10 mouse cellular contexts compared by ENCODE assay signal in the genomic region with DNA sequence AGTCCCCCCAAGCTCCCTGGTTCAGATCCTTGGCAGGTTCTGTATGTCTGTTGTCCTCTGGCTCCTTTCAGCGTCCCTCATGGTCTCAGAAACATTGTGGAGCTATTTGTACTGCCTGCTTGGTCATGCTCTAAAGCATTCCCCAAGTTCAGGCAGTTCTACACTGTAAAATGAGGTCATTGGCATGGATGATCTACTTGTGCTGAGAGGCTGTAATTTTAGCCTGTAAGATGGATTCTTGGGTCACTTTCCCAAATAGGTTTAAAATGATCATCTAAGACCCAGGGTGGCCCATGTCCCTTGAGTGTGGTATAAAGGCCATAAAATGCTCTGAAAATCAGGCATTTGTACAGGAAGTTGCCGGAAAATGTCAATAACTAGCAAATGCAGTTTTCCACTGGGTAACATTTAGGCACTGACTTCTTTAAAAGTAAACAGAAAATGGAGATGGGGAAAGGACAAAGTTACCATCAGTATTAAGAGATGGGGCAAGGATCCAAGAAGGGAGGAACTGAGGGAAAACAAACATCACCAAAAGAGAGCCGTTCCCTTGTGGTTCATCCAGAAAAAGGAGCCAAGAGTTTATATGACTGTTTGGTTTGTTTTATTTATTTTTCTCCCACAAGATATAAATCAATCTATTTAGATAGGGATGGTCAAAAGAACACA.
DNase-seq lines count a peak whose midpoint lies in the region; ATAC-seq lines count a peak whose summit lies in the region.
"Had no signal": no experiment of that assay in that cellular context is flagged by ENCODE, and none has a peak within 500 bp of the region (broad histone marks: within the 10 kb centered on the region; RNA-seq: fewer than 3 reads in every experiment).

No protein-coding gene starts in this region.

- no peaks in the 10 kb centered on the region for H3K27me3 ChIP-seq in heart, embryonic 11.5 days (ENCODE audit: control insufficient read depth, insufficient read depth, low read length)
- H3K27me3 ChIP-seq: liver, embryonic 15.5 days had no signal

- no peak overlapping the region for H3K27ac ChIP-seq in heart, embryonic 11.5 days (ENCODE audit: low read depth, low read length)
- H3K27ac ChIP-seq: forebrain, embryonic 10.5 days; liver, embryonic 15.5 days had no signal

- H3K9me3 ChIP-seq in heart, embryonic 11.5 days (replicated peaks; ENCODE audit: control insufficient read depth, low read length): no peaks in the 10 kb centered on the region
- H3K9me3 ChIP-seq: forebrain, embryonic 10.5 days; liver, embryonic 15.5 days had no signal

- no peaks in the 10 kb centered on the region for H3K36me3 ChIP-seq in heart, embryonic 11.5 days (ENCODE audit: control insufficient read depth, insufficient read depth, low read length)
- H3K36me3 ChIP-seq: forebrain, embryonic 10.5 days; liver, embryonic 15.5 days had no signal

- H3K9ac ChIP-seq in heart, embryonic 11.5 days (ENCODE audit: low read depth, low read length): no peak overlapping the region
- H3K9ac ChIP-seq: liver, embryonic 15.5 days had no signal

- WGBS in heart, embryonic 11.5 days (ENCODE audit: insufficient replicate concordance): 64% methylated on average over 3 of the region's 3 CpGs

- ATAC-seq in heart, embryonic 11.5 days (replicated peaks; ENCODE audit: insufficient number of reproducible peaks, low FRiP score, low TSS enrichment): no peak

- DNase-seq in heart, adult 18-20 months: peak; percentile 22 to 44
- DNase-seq in testis, postnatal 14 days (ENCODE audit: low spot score): peak; percentile 22
- DNase-seq in testis, postnatal 10 days (ENCODE audit: low spot score): no peak
- peak; percentile 11 to 38 for DNase-seq in kidney, postnatal 25 days
- no peak for DNase-seq in adrenal gland, postnatal 36 days
- no peak for DNase-seq in thymus, postnatal 10 days (ENCODE audit: low spot score in 2 of 2)

- H3K4me2 ChIP-seq in heart, embryonic 11.5 days: no peak overlapping the region
- H3K4me2 ChIP-seq: liver, embryonic 15.5 days had no signal

- H3K4me1 ChIP-seq in heart, embryonic 11.5 days (ENCODE audit: control insufficient read depth, insufficient read depth, low read length): no peaks in the 10 kb centered on the region
- H3K4me1 ChIP-seq: forebrain, embryonic 10.5 days; liver, embryonic 15.5 days had no signal

- no peak overlapping the region for H3K4me3 ChIP-seq in heart, embryonic 11.5 days (ENCODE audit: low read depth, low read length)
- H3K4me3 ChIP-seq: forebrain, embryonic 10.5 days; liver, embryonic 15.5 days; myocyte had no signal

Comparison
In these comparisons a context has a peak if more than half of its experiments do, and no peak if none do; other contexts are left out.
1. DNase-seq: peak in heart, adult 18-20 months (2 of 2), testis, postnatal 14 days (single experiment) and kidney, postnatal 25 days (2 of 2); none in testis, postnatal 10 days (single experiment), adrenal gland, postnatal 36 days (0 of 2) and thymus, postnatal 10 days (0 of 2).